Mouse (Mus musculus): ENCODE measurements around the gene Slfn3.
"Not testable (repeated sequence)": the region's sequence is repeated elsewhere in the genome, so short reads cannot be mapped to it uniquely, and the experiment has no call there.

Gene Slfn3

DNA sequence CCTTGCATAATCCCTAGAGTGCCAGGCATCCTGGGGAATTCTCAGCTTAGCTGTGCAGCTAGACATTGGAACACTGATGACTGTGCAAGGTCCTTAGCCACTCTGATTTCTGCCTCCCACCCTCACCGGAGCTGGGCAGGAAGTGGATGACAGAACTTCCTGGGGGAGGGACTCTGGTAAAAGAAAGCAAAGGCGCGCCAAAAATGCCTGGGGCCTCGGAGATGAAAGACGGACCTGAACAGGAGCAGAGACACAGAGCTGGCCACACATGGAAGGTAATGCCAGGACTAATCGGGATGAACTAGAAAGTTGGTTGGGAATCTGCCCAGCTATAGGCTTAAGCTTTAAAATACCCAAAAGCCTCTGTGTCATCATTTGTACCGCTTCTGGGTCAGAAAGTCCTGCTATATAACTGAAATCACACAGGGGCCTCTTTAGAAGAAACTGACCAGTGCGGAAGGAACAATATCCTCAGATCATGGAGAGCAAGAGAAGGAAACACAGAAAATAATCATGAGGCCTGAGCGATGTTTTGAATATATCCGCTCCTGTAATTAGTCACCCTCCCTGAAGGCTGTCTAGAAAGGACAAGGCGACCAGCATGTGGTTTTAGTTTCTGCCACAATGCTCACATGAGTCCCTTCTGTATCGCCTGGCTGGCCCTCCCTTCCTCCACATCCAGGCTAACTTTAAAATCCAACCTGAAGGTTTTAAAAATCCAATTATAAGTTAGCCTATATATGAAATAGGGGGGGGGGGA, at the start of gene Slfn3:
TSS of gene Slfn3 (plus strand) at position 197 of the 760 bp plus-strand sequence.
- DNase-seq, result no peak

DNA sequence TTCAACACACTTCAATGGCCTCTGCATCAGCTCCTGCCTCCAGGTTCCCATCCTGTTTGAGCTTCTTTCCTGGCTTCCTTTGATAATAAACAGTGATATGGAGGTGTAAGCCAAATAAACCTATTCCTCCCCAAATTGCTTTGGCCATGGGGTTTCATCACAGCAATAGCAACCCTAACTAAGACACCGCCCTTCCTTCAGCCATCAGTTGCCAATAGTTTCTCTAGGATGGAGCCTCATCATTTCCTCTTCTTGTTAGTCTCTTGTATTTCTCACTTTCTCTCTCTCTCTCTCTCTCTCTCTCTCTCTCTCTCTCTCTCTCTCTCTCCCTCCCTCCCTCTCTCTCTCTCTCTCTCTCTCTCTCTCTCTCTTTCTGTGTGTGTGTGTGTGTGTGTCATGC, 42.2 kb upstream of the Slfn3 start:
- not testable (repeated sequence) for DNase-seq

DNA sequence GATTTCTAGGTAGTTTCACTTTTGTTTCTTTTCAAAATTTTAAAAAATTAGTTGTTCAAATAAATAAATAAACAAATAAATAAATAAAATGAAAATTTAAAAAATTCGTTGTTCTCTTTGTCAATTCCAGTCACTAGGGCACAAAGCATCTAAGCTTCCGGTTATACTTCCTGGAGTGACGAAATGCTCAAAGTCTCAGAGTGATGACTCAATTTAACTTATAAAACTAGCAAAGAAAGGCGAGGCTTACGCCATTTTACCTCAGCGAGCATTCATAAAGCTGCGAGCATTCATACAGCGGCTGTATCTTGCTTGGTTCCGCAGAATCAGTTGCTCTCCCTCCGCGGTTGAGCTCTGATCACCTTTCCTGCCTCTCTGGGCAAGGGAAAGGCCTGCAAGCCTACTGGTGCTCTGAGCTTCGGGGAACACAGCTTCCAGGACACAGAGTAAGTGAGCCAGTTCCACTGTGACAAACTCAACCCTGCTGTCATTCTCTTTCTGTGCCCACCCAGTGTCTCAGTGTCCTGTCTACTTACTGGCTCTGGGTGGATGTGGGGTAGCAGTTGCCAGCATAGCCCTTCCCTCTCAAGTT, 16.1 kb upstream of the Slfn3 start, which contains the start of gene Slfn4:
TSS of gene Slfn4 (plus strand) at position 239 of the 592 bp plus-strand sequence.
- no peak for DNase-seq

DNA sequence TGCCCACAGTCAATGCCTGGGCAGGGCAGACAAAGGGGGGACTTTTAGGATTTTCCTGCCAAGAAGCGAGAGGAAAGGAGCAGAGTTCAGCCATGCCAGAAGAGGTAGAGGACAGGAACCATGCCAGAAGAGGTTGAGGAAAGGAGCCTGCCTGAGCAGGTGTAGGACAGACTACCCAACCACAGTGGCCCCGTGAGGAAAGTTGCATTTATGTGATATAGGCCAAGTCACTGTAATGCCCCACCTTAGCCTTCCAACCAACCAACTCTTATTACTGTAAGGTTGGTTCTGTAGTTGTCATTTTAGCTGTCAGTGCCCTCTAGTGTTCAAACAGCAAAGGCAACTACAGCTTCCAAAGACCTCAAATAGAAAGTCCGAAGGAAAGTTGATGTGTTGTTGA, 871 bp downstream of the Slfn3 start:
- no peak for DNase-seq

DNA sequence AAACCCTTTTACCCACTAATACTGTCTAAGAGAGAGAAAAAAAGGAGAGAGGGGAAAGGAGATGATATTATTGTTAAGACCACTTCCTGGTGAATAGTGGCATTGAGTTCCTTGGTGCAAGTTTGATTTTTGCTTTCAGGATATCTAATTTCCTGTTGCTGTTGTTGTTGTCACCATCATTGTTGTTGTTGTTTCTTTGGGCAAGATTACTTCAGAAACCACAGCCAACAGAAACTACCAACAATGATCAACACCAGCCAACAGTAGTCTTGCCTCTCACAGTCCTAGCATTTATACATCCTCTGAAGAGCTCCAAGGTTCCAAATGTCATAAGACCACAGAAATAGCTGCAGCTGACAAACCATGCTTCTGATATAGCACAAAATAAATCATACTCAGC, 13.9 kb downstream of the Slfn3 start:
- no peak for DNase-seq

DNA sequence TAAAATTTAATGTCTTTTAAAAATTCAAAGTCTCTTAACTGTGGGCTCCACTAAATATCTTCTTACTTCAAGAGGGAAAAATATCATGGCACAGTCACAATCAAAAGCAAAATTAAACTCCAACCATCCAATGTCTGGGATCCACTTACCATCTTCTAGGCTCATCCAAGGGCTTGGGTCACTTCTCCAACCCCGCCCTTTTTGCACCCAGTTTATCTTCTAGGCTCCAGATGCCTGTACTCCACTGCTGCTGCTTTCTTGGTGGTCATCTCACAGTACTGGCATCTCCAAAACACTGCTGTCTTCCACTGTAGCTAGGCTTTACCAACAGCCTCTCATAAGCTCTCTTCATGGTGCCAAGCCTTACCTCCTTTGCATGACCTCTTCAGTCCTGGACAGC, 25.0 kb downstream of the Slfn3 start:
- DNase-seq, result no peak

DNA sequence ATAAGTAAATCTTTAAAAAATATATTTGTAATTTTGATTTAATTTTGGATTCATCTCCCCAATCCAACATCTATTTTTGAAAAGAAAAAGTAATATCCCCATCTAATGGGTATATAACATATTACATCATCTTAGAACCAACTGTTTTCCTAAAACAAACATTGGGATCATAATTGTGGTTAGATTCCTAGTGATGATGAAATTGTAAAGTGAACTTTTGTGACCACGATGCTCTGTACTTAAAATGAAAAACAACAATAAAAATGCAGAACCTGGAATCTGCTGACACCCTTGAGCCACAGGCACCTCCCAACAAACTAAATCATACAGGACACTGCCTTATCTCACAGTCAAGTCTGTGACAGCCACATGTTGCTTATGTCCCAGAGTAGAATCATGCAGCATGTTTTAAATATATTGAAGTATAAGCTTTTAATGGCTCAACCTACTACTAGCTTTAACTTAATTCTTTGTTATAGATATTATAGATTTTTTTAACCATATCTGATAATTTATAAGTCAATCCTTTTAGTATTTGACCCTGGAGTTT, 30.3 kb downstream of the Slfn3 start:
- no peak for DNase-seq

DNA sequence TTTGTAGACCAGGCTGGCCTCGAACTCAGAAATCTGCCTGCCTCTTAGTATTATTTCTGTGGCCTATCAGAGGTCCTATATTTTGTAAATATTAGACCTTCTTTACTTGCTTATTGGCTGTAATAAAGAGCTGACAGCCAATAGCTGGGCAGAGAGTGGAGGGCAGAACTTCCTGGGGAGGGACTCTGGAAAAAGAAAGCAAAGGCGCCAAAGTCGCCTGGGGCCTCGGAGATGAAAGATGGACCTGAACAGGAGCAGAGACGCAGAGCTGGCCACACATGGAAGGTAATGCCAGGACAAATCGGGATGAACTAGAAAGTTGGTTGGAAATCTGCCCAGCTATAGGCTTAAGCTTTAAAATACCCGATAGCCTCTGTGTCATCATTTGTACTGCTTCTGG, 32.2 kb downstream of the Slfn3 start:
- no peak for DNase-seq

DNA sequence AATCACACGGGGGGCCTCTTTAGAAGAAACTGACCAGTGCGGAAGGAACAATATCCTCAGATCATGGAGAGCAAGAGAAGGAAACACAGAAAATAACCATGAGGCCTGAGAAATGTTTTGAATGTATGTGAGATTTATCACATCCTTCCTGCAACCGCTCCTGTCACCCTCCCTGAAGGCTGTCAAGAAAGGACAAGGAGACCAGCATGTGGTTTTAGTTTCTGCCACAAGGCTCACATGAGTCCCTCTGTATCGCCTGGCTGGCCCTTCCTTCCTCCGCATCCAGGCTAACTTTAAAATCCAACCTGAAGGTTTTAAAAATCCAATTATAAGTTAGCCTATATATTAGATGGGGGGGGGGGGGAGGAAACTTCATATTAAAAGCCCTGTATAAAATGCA, 32.7 kb downstream of the Slfn3 start:
- not testable (repeated sequence) for DNase-seq

DNA sequence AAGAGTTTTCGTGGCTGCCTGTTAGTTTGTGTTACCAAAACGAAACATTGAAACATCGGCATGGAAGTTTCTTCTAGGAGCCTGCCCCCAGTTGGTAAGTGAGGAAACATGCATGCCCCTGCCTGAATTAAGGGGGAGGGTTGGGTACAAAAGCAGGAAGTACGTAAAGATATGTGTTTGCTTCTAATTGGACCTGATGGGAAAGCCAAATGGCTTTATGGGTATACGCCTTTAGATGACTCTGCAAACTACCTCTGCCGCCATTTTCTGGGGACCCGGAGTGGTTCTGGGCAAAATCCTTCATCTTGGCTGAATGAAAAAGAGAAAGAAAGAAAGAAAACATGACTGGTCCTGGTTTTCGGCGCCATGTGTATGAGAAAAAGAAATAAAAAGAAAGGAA, 33.1 kb downstream of the Slfn3 start:
- no peak for DNase-seq

DNA sequence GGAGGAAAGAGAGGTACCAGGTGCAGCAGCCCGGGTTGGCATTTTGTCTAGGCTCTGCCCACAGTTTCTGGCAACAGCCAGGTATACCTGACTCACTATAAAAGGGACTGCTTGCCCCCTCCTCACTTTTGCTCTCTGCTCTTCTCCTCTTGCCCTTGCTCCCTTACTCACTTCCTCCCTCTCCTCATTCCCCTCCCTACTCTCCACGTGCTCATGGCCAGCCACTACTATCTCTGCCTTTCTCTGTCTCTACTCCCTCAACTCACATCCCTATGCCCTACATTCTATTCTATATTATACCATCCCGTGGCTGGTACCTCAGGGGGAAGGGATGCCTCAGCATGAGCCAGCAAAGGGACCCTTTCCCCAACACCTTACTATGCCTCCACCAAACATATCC, 33.6 kb downstream of the Slfn3 start:
- DNase-seq, result no peak

DNA sequence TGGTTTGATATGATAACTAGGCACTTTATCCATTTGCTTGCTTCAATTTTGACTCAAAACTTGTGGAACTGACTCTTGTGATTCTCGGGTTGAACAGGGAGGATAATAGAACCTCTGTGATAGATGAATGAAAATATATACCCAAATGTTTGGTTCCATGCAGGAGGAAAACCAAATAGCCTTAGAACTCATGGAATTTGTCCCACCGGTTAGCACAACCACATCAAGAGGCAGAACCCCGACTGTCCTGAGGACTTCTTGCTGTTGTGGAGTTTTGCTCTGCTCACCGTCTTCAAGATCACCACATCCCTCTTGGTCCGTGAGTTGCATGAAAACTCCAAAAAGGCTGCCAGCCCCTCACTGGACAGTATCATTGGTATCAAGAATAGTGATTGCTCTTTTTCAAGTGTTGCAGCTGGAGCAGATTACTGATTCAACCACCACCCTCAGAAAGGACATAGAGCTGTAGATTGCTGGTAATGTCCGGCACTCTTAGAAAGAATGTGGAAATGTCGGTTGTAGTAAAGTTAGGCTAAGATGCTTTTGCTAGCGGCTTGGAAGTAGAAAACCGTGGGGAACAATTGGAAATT, 34.3 kb downstream of the Slfn3 start:
- DNase-seq, result no peak

DNA sequence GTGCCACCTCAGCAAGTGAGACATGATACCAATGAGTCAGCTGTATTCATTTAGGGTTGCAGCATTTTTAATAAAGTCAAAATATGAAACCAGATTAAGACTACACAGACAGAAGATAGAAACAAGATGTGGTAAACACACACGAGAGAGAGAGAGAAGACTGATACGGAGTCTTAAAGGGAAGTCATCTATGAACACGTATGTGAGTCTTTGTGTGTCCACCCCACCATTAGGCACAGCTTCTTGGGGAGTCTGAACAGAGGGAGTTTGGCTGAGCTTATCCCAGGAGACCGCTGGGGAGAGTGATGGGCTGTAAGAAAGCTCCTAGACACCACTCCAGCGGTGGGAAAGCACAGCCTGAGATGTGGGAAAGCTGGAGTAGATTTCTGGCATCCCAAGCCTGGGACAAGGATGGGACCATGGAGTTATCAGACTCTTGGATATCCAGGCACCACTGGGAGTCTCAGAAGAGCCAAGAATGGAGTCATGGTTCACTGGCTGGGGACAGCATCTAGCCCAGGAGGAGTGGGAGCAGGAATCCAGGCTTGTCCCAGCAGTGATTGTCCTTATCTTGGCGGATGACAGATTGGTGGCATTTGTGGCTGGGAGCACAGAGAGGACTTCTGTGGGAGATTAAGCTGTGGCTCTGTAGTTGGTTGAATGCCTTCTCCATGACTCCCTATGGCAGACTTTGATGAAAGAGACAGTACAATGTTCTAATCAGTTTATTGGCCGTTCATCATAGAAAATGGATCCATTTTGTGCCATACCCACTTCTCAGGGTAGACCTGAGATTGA, 37.0 kb downstream of the Slfn3 start:
- DNase-seq, result no peak

DNA sequence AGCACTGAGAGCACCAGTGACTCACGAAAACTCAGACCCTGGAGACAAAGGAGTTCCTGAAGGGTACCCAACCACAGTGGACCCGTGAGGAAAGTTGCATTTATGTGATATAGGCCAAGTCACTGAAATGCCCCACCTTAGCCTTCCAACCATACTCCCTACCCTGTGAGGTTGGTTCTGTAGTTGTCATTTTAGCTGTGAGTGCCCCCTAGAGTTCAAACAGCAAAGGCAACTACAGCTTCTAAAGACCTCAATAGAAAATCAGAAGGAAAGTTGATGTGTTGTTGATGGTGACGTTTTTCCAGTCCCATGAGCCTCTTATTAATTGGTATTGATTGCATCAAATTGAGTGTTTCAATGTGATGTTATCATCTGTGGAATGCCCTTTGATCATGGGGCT, 39.8 kb downstream of the Slfn3 start:
- no peak for DNase-seq

DNA sequence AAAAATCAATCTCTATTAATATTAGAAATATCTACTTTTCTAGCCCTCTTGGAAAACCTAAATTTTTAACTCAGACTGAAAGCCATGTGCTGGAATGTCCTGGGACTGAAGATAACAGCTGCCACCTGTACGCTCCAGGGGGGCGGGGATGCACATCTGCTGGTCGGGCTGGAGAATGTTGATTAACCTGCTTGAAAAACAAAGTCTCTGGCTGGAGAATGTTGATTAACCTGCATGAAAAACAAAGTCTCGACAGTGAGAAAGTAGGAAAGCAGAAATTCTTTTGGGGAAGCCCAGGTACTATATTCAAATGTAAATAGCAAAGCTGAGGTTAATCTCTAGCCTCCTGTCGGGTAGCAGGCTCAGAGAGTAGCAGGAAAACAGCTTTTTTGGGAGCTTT, 42.5 kb downstream of the Slfn3 start:
- DNase-seq, result not testable (repeated sequence)

DNA sequence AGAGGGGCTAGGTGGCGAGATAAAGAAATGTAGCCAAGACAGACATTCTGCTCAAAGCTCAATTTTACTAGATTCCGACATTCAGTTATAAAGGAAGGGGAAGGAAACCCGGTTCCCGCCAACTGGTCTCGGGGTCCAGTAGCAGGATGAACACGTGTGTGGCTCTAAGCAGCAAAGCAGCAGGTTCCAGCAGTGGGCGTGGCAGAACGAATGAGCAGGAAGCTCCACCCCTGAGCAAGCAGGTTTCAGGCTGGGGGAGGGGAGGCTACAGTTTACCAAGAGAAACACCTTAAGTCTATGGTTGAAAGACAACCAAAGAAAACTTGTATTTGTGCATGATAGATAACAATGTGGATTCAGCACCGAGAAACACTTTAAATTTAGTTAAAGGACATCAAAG, 46.3 kb downstream of the Slfn3 start:
- not testable (repeated sequence) for DNase-seq

DNA sequence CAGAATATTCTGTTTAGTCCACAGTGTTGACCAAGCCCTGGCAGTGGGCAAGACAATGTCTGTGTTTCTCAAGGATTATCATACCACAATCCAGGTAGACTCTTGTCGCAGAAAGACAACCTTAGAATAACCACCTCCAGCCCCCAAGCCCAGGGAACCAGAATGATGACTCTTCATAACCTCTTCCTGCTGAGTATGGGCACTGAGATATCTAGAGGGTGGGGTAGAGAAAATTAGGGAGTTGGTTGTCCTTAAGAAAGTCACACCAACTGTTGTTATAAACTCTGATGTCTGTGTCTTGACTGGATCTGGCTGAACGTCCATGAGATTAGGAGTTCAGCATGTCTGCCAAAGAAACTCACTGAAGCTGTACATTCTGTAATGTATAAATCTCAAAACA, 47.3 kb downstream of the Slfn3 start:
- DNase-seq, result no peak

DNA sequence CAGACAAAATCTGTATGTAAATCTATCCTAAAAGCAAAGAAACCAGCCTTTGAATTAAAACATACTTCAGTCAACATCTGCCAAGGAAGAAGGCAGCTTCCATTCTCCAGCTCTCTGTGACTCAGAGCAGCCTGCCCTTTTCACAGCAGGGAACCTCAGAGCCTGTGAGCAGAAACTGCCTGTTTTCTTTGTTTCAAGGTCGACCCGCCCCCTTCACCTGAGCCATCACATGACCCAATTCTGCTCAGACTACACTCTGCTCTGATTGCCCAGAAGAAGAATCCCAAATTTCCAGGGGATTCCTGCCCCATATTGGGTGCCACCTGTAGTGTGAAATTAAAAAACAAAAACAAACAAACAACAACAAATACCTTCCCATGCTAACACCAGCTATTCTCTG, 48.7 kb downstream of the Slfn3 start:
- no peak for DNase-seq

DNA sequence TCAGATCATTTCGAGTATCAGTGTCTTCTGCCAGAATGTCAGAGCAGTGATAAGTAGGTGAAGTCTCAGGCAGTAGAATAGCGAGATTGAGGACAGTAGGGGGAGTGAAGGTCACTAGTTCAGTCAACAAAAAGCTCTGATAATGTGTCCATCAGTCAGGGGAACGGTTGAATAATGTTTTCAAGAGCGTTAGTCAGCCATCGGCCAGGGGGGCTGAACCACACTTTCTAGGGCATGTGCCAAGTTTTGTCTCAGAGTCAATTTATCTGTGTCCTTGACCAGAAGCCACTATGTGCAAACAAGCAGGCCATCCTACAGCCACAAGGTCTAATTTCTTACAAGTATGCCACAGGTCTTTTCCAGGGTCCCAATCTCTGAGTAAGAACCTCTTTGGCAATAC, 66.1 kb downstream of the Slfn3 start:
- not testable (repeated sequence) for DNase-seq

DNA sequence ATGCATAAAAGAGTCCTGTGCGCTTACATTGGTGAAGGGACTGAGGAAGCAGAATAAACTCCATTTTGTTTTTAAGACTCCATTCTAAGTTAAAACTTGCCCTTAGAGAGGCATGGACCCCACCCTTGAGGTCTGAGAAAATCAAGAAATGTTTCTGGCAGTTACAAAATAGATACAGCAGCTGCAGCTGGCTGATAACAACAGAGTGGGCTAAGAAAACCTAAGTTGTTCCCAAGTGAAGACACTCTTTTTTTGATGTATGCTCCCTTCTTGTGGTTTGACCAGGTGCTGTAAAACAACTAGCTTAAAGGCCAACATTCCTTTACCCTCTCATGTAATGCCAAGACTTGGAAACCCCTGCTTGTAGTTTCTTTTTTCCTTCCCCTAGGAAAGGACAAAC, 71.5 kb downstream of the Slfn3 start:
- DNase-seq, result no peak

DNA sequence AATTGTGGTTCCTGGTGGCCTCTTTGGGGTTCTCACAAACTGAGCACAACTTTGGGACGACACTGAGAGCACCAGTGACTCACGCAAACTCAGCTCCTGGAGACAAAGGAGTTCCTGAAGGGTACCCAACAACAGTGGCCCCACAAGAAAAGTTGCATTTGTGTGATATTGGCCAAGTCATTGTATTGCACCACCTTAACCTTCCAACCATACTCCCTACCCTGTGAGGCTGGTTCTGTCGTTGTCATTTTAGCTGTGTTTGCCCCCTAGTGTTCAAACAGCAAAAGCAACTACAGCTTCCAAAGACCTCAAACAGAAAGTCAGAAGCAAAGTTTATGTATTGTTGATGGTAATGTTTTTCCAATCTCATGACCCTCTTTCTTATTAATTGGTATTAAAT, 72.0 kb downstream of the Slfn3 start:
- DNase-seq, result no peak
